Mouse (Mus musculus): ENCODE results near the gene Tmem158. TPM values are rescaled to one million over a fixed set of nuclear protein-coding genes. Genes with fewer than 3 reads are reported as not detected.

Gene Tmem158
- total RNA-seq (2023) = 0.89 TPM

GRCm38 (mm10) chr9:123260611-123261021 lies at the start of gene Tmem158:
TSS of gene Tmem158 (minus strand) at chr9:123260764.

GRCm38 (mm10) chr9:123215621-123216440 lies 44.7 kb downstream of the Tmem158 start, which contains the start of gene Cdcp1:
TSS of gene Cdcp1 (minus strand) at chr9:123216038.

Other genes with a start within 250 kb of the Tmem158 start
- 30.4 TPM for gene Tmem42, start 239.4 kb downstream of the Tmem158 start, total RNA-seq (2023)
- gene Tgm4, start 226.0 kb downstream of the Tmem158 start, total RNA-seq (2023) = 2.0 TPM
- 51.1 TPM for gene Zdhhc3, start 147.6 kb downstream of the Tmem158 start, total RNA-seq (2023)
- 50.7 TPM for gene Exosc7, start 147.5 kb downstream of the Tmem158 start, total RNA-seq (2023)
- gene Clec3b, start 109.8 kb downstream of the Tmem158 start, total RNA-seq (2023) = 2.0 TPM
- gene Cdcp1, start 44.7 kb downstream of the Tmem158 start, total RNA-seq (2023) = 0.41 TPM
- 384 TPM for gene Lars2, start 106.2 kb upstream of the Tmem158 start, total RNA-seq (2023)
- gene Limd1, start 217.9 kb upstream of the Tmem158 start, total RNA-seq (2023) = 85.0 TPM

Data from CD4-positive naive resting alpha-beta T cell, adult 57 days (primary cell).